Mouse (Mus musculus) forebrain, embryonic 11.5 days (tissue): ENCODE results near the gene Rcn2. TPM values are rescaled to one million over a fixed set of nuclear protein-coding genes. Genes with fewer than 3 reads are reported as not detected.
"Not testable (repeated sequence)": the region's sequence is repeated elsewhere in the genome, so short reads cannot be mapped to it uniquely, and the experiment has no call there.

Experiments
- ATAC-seq: fragments of 200-750 bp; cut with Nextera tagmentation; replicated peaks from 2 replicates; pipeline ENCODE4 v1.8.0; 2017; ENCODE audit warnings: moderate TSS enrichment; ENCODE audit not compliant: low FRiP score
- DNase-seq: peaks from one replicate; pipeline ENCODE4 v3.0.0-alpha.2; 2017; ENCODE audit warnings: low spot score
- H3K27ac ChIP-seq: fragments of 300-500 bp; sonication (generic); 2 replicates; pipeline ENCODE4 v1.5.1; 2014; ENCODE audit warnings: low read depth, low read length
- H3K27me3 ChIP-seq: fragments of 300-500 bp; sonication (generic); 2 replicates; pipeline ENCODE4 v1.6.1; 2014; ENCODE audit warnings: mild to moderate bottlenecking, low read length, mixed read lengths; ENCODE audit not compliant: control insufficient read depth, insufficient read depth
- H3K36me3 ChIP-seq: fragments of 300-500 bp; sonication (generic); 2 replicates; pipeline ENCODE4 v1.6.1; 2014; ENCODE audit warnings: mild to moderate bottlenecking, low read length, moderate library complexity, mixed read lengths; ENCODE audit not compliant: control insufficient read depth, insufficient read depth
- H3K4me1 ChIP-seq: fragments of 300-500 bp; sonication (generic); replicated peaks from 2 replicates; pipeline ENCODE4 v1.6.1; 2014; ENCODE audit warnings: low read length, mixed read lengths; ENCODE audit not compliant: control insufficient read depth, insufficient read depth
- H3K4me2 ChIP-seq: fragments of 300-500 bp; sonication (generic); 2 replicates; pipeline ENCODE4 v1.6.1; 2014; ENCODE audit warnings: low read depth, mild to moderate bottlenecking, low read length, moderate library complexity, mixed read lengths; ENCODE audit not compliant: severe bottlenecking
- H3K4me3 ChIP-seq: fragments of 300-500 bp; sonication (generic); 2 replicates; pipeline ENCODE4 v1.5.1; 2014; ENCODE audit warnings: low read depth, low read length
- H3K9ac ChIP-seq: fragments of 300-500 bp; sonication (generic); 2 replicates; pipeline ENCODE4 v1.6.1; 2014; ENCODE audit warnings: low read length
- H3K9me3 ChIP-seq: fragments of 300-500 bp; sonication (generic); 2 replicates; pipeline ENCODE4 v1.6.1; 2016; ENCODE audit warnings: low read length, mixed read lengths; ENCODE audit not compliant: control insufficient read depth
- WGBS: fragments of 180-500 bp; shearing (Covaris S2); extraction: QIAGEN DNeasy Blood & Tissue Kit; methylation state at CpG from one replicate; pipeline ENCODE4 v1.1.7; 2014; 5-methylcytosine and 5-hydroxymethylcytosine counted together
- polyA plus RNA-seq: library from polyadenylated mRNA; unstranded; fragments of >200 nt; fragmentation: Nextera tagmentation; extraction: Ambion mirVana; gene quantifications from 2 replicates; pipeline ENCODE4 v1.2.1, GENCODE M21; 2014

Gene Rcn2
- 345 and 350 TPM in 2 replicates for polyA plus RNA-seq

DNA sequence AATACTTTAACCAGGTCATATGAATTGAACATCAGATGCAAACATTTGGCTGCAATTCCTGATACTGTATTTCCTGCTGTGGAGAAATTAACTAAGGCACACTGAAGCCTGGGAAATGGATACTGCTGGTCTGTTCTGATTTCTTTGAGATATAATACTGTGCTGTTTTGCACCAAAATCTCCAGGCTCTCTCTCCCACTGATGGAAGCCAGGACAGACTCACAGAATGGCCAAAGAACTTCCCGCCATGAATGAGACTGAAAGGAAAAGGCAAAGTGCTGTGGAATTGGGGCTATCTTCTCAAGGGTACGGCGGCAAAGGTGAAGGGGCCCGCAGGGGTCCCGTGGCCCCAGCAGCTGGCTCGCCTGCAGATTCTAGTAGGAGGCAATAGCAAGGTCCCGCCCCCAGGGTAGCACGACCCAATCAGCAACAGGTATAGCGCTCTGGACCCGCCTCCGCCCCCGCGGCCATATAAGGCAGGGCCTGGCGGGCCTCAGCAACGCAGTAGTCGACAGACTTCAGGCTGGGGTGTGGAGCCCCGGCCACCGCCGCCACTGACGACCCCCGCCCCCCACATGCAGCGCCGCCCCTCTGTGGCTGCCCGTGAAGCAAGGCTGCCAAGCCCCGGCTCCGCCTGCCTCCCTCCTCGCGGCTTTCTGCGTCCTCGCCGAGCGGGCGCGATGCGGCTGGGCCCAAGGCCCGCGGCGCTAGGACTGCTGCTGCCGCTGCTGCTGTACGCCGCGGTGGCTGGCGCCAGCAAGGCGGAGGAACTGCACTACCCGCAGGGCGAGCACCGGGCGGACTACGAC is at the start of gene Rcn2:
Gene Rcn2, plus strand, starts transcription at position 474 of the 809 bp plus-strand sequence.
- H3K27me3 ChIP-seq, result no peaks in the 10 kb centered on the region
- H3K4me1 ChIP-seq, result 0 out of 2 replicates have a peak, but pooled peaks cover 2% of the 10 kb centered on the region
- peak within 1 kb of the TSS; percentile 54 for H3K4me2 ChIP-seq
- peak; percentile 100 for ATAC-seq
- H3K27ac ChIP-seq, result peak within 1 kb of the TSS; percentile 87
- peak within 1 kb of the TSS; percentile 77 for H3K4me3 ChIP-seq
- peaks cover 3% of the 10 kb centered on the region for H3K36me3 ChIP-seq
- peak within 1 kb of the TSS; percentile 96 for H3K9ac ChIP-seq
- no peaks in the 10 kb centered on the region for H3K9me3 ChIP-seq
- peak; percentile 98 for DNase-seq
- WGBS, result under 1% methylated on average over 47 of the region's 49 CpGs

DNA sequence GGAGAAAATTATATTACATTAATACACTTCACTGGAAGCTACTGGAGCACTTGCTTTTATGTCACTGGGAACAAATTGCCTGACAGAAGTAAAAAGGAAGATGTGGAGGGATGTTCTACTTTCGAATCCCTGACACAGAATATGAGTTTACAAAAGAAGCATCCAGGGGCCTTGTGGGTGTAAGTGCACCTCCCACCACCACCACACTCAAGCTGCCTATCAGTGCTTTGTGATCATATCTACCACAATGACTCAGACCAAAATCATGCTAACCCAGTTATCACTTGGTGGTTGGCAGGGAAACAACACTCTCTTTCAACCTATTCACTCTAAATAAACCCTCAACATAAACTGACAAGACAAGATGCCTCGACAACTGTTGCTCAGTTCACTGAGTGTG is 37.0 kb upstream of the Rcn2 start:
- H3K4me3 ChIP-seq, H3K4me2 ChIP-seq, H3K27ac ChIP-seq, H3K9me3 ChIP-seq, H3K27me3 ChIP-seq, DNase-seq, ATAC-seq, H3K36me3 ChIP-seq, H3K9ac ChIP-seq, H3K4me1 ChIP-seq: not testable (repeated sequence)
- no CpG with 5 or more reads among the region's 2 CpGs for WGBS

DNA sequence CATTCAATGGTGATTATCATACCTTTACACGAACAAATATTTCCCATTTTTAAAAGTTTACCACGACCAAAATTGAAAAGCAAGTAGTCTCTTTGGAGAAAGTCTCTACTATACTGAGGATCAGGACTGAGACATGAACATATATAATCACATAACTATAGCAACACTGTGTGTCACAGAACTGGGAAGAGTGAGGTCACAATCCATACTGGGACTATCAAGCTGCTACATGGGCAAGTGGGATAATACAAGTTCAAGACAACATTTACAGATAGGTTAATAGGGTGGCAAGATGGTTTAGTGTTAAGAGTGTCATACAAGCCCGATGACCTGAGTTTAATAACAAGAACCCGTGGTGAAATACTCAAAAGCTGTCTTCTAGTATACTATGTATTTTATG is 31.2 kb upstream of the Rcn2 start, which contains the start of gene 4930563M21Rik:
Gene 4930563M21Rik, minus strand, starts transcription at position 101 of the 400 bp plus-strand sequence.
- DNase-seq (no peak), ATAC-seq (no peak)
- no peaks in the 10 kb centered on the region for H3K27me3 ChIP-seq
- H3K36me3 ChIP-seq, result no peaks in the 10 kb centered on the region
- no peaks in the 10 kb centered on the region for H3K4me1 ChIP-seq
- no peak within 1 kb of the TSS for H3K27ac ChIP-seq
- no peak within 1 kb of the TSS for H3K9ac ChIP-seq
- H3K9me3 ChIP-seq, result no peaks in the 10 kb centered on the region
- no peak within 1 kb of the TSS for H3K4me3 ChIP-seq
- H3K4me2 ChIP-seq, result no peak within 1 kb of the TSS
- WGBS, result 81% methylated on average over 4 of the region's 4 CpGs

DNA sequence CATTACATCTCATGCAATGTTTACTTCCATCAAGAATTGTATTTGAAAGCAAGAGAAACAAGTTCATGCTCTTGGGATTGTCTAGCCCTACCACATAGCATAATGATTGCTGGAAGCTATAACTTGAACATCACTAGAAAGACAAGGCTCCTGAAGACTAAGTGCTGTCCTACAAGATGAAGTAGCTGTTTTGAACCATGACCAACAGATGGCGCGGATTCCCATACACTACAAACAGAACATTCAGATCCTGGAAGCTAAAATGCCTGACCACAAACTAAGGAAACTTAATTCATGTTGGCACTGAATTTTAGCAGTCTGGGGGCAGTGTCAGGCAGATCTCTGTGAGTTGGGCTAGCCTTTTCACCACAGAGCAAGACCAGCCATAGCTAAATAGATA is 16.9 kb upstream of the Rcn2 start:
- H3K4me3 ChIP-seq, result no peak overlapping the region
- no peak for ATAC-seq
- H3K4me2 ChIP-seq, result no peak overlapping the region
- no peak overlapping the region for H3K9ac ChIP-seq
- H3K27me3 ChIP-seq, result no peaks in the 10 kb centered on the region
- H3K4me1 ChIP-seq, result no peaks in the 10 kb centered on the region
- WGBS, result 56% methylated on average over 2 of the region's 2 CpGs
- H3K36me3 ChIP-seq, result no peaks in the 10 kb centered on the region
- no peak overlapping the region for H3K27ac ChIP-seq
- no peak for DNase-seq
- H3K9me3 ChIP-seq, result no peaks in the 10 kb centered on the region

DNA sequence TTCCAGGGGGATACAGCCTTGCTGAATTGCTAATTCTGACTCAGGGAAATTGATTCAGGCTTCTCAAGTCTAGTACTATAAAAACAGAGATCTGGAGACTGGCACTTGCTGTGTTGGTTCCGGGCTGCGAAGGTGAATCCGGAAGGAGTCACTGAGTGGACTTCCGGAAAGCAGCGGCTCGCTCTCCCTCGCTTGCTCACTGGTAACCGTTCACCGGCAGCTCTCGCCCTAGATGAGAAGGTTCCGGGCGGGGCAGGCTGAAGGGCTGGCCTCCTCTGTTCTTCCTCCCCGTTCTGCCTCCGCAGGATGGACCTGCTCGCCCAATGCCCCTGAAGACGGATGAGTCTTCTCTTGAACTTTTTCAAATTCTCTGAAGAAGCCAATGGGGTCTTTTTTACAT is 14.4 kb upstream of the Rcn2 start:
- no peaks in the 10 kb centered on the region for H3K4me1 ChIP-seq
- H3K36me3 ChIP-seq, result no peaks in the 10 kb centered on the region
- H3K9me3 ChIP-seq, result no peaks in the 10 kb centered on the region
- no peak overlapping the region for H3K4me2 ChIP-seq
- H3K9ac ChIP-seq, result no peak overlapping the region
- DNase-seq (no peak), ATAC-seq (no peak)
- no peak overlapping the region for H3K27ac ChIP-seq
- no peaks in the 10 kb centered on the region for H3K27me3 ChIP-seq
- WGBS, result 92% methylated on average over 16 of the region's 16 CpGs
- H3K4me3 ChIP-seq, result no peak overlapping the region

DNA sequence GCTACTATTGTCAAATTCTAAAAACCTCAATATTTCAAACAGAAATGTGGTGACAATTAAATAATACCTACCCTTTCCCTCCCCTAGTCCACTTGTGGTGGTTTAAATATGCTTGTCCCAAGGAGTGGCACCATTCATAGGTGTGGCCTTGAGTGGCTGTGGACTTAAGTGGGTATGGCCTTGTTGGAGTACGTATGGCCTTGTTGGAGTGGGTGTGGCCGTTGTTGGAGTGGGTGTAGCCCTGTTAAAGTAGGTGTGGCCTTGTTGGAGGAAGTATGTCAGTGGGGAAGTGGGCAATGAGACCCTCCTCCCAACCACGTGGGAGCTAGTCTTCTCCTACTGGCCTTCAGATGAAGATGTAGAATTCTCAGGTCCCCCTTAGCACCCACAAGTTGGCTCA is 9.4 kb upstream of the Rcn2 start:
- Histone ChIP-seq H3K36me3 (no peaks in the 10 kb centered on the region), H3K9me3 (no peaks in the 10 kb centered on the region), H3K9ac (no peak overlapping the region), H3K27ac (no peak overlapping the region), H3K4me3 (no peak overlapping the region), H3K4me2 (no peak overlapping the region), H3K27me3 (no peaks in the 10 kb centered on the region), H3K4me1 (no peaks in the 10 kb centered on the region)
- ATAC-seq, result no peak
- WGBS, result 69% methylated on average over 3 of the region's 3 CpGs
- no peak for DNase-seq

DNA sequence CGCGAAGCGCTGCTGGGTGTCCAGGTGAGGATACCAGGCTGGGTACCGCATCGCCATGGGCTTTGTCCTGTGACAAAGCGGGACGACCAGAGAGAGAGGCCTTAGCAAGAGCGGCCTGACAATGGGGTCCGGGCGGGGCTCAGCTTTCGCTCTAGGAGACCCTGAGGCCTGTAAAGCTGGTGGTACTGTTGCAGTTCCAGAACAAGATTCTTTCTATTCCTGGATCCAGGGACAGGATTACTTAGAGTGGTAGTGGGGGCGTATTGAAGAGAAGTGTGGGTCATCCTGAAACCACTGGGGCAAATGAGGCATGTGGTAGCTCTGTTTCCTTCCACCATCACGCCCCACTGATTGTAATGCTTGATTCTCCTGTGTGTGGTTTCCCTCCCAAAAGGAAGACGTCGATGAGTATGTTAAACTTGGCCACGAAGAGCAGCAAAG is 556 bp downstream of the Rcn2 start:
- H3K36me3 ChIP-seq, result peaks cover 3% of the 10 kb centered on the region
- H3K27ac ChIP-seq, result peak overlapping the region; percentile 87
- H3K27me3 ChIP-seq, result no peaks in the 10 kb centered on the region
- ATAC-seq, result peak; percentile 86
- no peak for DNase-seq
- peak overlapping the region; percentile 96 for H3K9ac ChIP-seq
- H3K4me2 ChIP-seq, result peak overlapping the region; percentile 54
- H3K9me3 ChIP-seq, result no peaks in the 10 kb centered on the region
- WGBS, result 2% methylated on average over 16 of the region's 16 CpGs
- H3K4me3 ChIP-seq, result peak overlapping the region; percentile 77
- H3K4me1 ChIP-seq, result 0 out of 2 replicates have a peak, but pooled peaks cover 2% of the 10 kb centered on the region

DNA sequence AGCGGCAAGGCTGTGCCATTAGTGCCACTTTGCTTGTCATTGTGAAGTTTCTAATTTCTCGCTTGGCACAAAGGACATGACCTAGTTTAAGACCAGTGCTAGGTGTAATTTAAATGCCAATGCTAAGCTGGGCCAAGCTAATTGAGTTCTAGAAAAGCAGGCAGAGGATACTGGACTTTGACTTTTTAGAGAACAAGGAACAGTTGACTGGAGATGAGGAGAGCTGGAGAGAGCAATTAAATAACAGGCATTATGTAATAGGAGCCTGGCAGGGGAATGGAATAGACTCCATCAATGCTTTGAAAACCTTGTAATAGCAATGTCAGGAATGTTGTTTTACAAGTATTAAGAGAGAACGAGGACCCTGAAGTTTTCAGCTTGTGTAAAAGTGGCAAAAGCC is 12.2 kb downstream of the Rcn2 start:
- WGBS, result 73% methylated on average over 3 of the region's 3 CpGs

DNA sequence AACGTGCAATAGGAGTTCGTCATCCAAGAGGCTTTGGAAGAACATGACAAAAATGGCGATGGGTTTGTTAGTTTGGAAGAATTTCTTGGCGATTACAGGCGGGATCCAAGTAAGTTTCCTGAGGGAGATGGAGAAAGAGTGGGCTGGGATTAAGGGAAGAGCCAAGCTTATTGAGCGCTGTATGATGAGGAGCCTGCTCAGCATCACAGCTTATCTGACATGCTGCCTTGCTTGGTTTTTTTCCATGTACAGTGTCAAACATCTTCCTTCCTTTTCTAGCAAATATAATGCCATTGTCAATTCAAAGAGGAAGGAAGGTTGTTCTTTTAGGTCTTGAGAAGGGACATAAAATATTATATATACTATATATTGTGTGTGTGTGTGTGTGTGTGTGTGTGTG is 14.5 kb downstream of the Rcn2 start:
- no peak overlapping the region for H3K27ac ChIP-seq
- no peak for DNase-seq
- peaks cover 11% of the 10 kb centered on the region; the same call in 1 of the 2 replicates for H3K36me3 ChIP-seq
- H3K27me3 ChIP-seq, result no peaks in the 10 kb centered on the region
- no peak overlapping the region for H3K4me2 ChIP-seq
- 96% methylated on average over 6 of the region's 6 CpGs for WGBS
- no peak for ATAC-seq
- H3K9me3 ChIP-seq, result no peaks in the 10 kb centered on the region
- H3K4me1 ChIP-seq, result no peaks in the 10 kb centered on the region
- no peak overlapping the region for H3K9ac ChIP-seq
- H3K4me3 ChIP-seq, result no peak overlapping the region

More for the DNA sequence above, 12.2 kb downstream of the Rcn2 start:
- H3K36me3 ChIP-seq, result peaks cover 7% of the 10 kb centered on the region; the same call in 1 of the 2 replicates
- DNase-seq (no peak), ATAC-seq (no peak)
- no peaks in the 10 kb centered on the region for H3K9me3 ChIP-seq
- H3K9ac ChIP-seq, result no peak overlapping the region
- H3K4me2 ChIP-seq, result no peak overlapping the region
- no peak overlapping the region for H3K4me3 ChIP-seq
- no peaks in the 10 kb centered on the region for H3K4me1 ChIP-seq
- H3K27ac ChIP-seq, result no peak overlapping the region
- no peaks in the 10 kb centered on the region for H3K27me3 ChIP-seq
